Mouse (Mus musculus) small intestine, adult 2 months (tissue): ENCODE measurements around the gene Fam131b. TPM values are rescaled to one million over a fixed set of nuclear protein-coding genes. Genes with fewer than 3 reads are reported as not detected.

Experiments
- H3K27ac ChIP-seq: fragments of 200-500 bp; 2 replicates; pipeline ENCODE4 v1.5.1; 2012; ENCODE audit warnings: low read depth, low read length, control low read depth, inconsistent platforms; ENCODE audit not compliant: insufficient read depth
- H3K27me3 ChIP-seq: fragments of 200-500 bp; 2 replicates; pipeline ENCODE4 v1.6.1; 2012; ENCODE audit warnings: mild to moderate bottlenecking, moderate library complexity, low read length, inconsistent platforms; ENCODE audit not compliant: control insufficient read depth, insufficient read depth
- H3K36me3 ChIP-seq: fragments of 200-500 bp; 2 replicates; pipeline ENCODE4 v1.6.1; 2012; ENCODE audit warnings: mild to moderate bottlenecking, low read length, control low read depth, inconsistent platforms; ENCODE audit not compliant: control insufficient read depth, insufficient read depth
- H3K4me1 ChIP-seq: fragments of 200-500 bp; 2 replicates; pipeline ENCODE4 v1.6.1; 2012; ENCODE audit warnings: low read length, inconsistent platforms, mixed read lengths; ENCODE audit not compliant: control insufficient read depth, insufficient read depth, insufficient read length
- H3K4me3 ChIP-seq: fragments of 200-500 bp; 2 replicates; pipeline ENCODE4 v1.5.1; 2012; ENCODE audit warnings: low read depth, mild to moderate bottlenecking, control low read depth, inconsistent platforms, low read length, moderate library complexity
- CTCF ChIP-seq: fragments of 200-500 bp; IDR thresholded peaks from 2 replicates; pipeline ENCODE4 v1.5.1; 2012; ENCODE audit warnings: low read depth, mild to moderate bottlenecking, control low read depth, inconsistent platforms, low read length, moderate library complexity, mixed read lengths; ENCODE audit not compliant: insufficient replicate concordance, insufficient read length; ENCODE audit errors: extremely low read depth
- POLR2A ChIP-seq: fragments of 200-500 bp; IDR thresholded peaks from 2 replicates; pipeline ENCODE4 v1.6.1; 2012; ENCODE audit warnings: low read depth, mild to moderate bottlenecking, control low read depth, inconsistent platforms, low read length, moderate library complexity
- WGBS: fragments of 180-500 bp; shearing (Covaris S2); methylation state at CpG from one replicate; pipeline ENCODE4 v1.1.7; 2018; 5-methylcytosine and 5-hydroxymethylcytosine counted together
- polyA plus RNA-seq: library from polyadenylated mRNA; depleted of rRNA; stranded (reverse); fragments of >200 nt; gene quantifications from 2 replicates; pipeline ENCODE4 v1.2.3, GENCODE M21; 2012; rRNA removed

Fam131b gene
- polyA plus RNA-seq, 1 experiment = 0.19 TPM

DNA sequence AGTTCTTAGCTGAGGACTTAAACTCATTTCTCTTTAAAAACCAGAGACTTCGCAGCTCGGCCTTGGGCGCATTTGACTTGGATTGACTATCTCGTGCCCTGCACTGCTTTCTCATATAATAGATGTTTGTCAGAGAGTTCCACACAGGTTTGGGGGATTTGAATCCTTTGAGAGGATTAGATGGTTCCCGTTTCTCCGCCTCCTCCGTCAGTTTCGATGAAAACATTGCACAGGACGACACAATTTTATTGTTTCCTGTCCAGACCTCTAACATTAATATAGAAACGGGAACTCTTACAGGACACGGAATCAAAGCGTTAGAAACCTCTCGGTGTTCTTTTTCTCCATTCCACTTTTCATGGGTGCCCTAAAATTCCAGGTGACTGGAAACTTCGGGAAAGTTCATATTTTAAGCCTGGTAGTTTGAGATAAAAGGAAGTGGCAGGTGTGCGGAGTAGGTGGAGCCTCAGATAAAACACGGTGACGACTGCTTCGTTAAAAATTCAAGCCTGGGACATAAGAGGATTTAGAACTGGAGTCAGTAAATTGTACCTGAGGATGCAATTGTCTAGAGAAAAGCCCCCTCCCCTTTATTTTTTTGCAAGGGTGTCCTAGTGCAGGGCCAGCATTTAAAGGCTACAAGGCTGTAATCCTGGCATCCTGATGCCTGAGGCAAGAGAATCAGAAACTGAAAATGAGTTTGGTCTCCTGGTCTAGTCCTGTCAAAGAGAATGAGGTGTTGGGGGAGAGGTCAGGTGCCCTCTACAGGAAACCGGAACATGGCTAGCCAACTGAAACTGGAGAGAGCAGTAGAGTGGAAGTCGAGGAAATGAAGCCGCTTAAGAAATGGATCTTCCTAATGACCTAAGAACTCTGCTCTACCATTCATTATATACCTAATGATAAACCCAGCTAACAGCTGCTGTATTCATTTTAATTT is 58.8 kb downstream of the Fam131b start:
- TF ChIP-seq POLR2A (no peak), CTCF (no peak)
- Histone ChIP-seq H3K4me1 (peaks cover 14% of the 10 kb centered on the region), H3K36me3 (peaks cover 28% of the 10 kb centered on the region), H3K4me3 (peak overlapping the region; percentile 97), H3K27me3 (no peaks in the 10 kb centered on the region), H3K27ac (peak overlapping the region; percentile 91)
- under 1% methylated on average over 21 of the region's 21 CpGs for WGBS

Other genes starting within 250 kb of the Fam131b start
- not detected in 2 replicates for gene Tas2r139, start 183.7 kb downstream of the Fam131b start, polyA plus RNA-seq
- gene Tas2r144, start 109.3 kb downstream of the Fam131b start, polyA plus RNA-seq = not detected in 2 replicates
- gene Gstk1, start 78.7 kb downstream of the Fam131b start, polyA plus RNA-seq = 23.1 and 25.7 TPM in 2 replicates
- 20.1 and 23.1 TPM in 2 replicates for gene Tmem139, start 62.7 kb downstream of the Fam131b start, polyA plus RNA-seq
- 13.6 and 16.0 TPM in 2 replicates for gene Casp2, start 59.7 kb downstream of the Fam131b start, polyA plus RNA-seq
- 0.18 and 0.24 TPM in 2 replicates for gene Clcn1, start 38.0 kb downstream of the Fam131b start, polyA plus RNA-seq
- 104 and 222 TPM in 2 replicates for gene Zyx, start 25.0 kb upstream of the Fam131b start, polyA plus RNA-seq
- gene Epha1, start 48.6 kb upstream of the Fam131b start, polyA plus RNA-seq = 28.8 and 64.8 TPM in 2 replicates
- gene Tas2r143, start 75.6 kb upstream of the Fam131b start, polyA plus RNA-seq = not detected in 2 replicates
- gene Tas2r135, start 80.8 kb upstream of the Fam131b start, polyA plus RNA-seq = not detected in 2 replicates
- not detected in 2 replicates for gene Tas2r126, start 109.9 kb upstream of the Fam131b start, polyA plus RNA-seq
- not detected in 2 replicates for gene Olfr458, start 140.6 kb upstream of the Fam131b start, polyA plus RNA-seq
- not detected in 2 replicates for gene Olfr457, start 151.7 kb upstream of the Fam131b start, polyA plus RNA-seq
- not detected in 2 replicates for gene Olfr456, start 162.6 kb upstream of the Fam131b start, polyA plus RNA-seq
- not detected in 2 replicates for gene Olfr455, start 222.9 kb upstream of the Fam131b start, polyA plus RNA-seq